Mouse (Mus musculus) hematopoietic stem cell, adult 5-6 weeks (primary cell): ENCODE results near the gene Cers6. TPM values are rescaled to one million over a fixed set of nuclear protein-coding genes. Genes with fewer than 3 reads are reported as not detected.

Experiments used
- ATAC-seq, 2 experiments: fragments of 125-278 bp in 1 of 2; replicated peaks in 1 of 2; 2 replicates each; pipeline ENCODE4 v1.8.0; 2016 to 2017; ENCODE audit warnings: inconsistent platforms in 2 of 2, mild to moderate bottlenecking in 2 of 2, moderate number of reproducible peaks in 2 of 2, low read depth in 1 of 2, moderate TSS enrichment in 1 of 2; ENCODE audit not compliant: low FRiP score in 2 of 2, poor library complexity in 2 of 2, severe bottlenecking in 2 of 2, insufficient read depth in 1 of 2, low TSS enrichment in 1 of 2
- total RNA-seq: library from RNA; stranded (forward); fragments of 172-1452, 232-1000 nt; gene quantifications from 2 replicates; pipeline ENCODE4 v1.2.3, GENCODE M21; 2017

The Cers6 gene
- total RNA-seq, 1 experiment from 2014 or later = 8.7 TPM

GRCm38 (mm10) chr2:68906921-68907320, 45.7 kb downstream of the Cers6 start:
- no peak for ATAC-seq

- ATAC-seq = peak; percentile 88 to 92
Measured at GRCm38 (mm10) chr2:68907721-68908463, 46.7 kb downstream of the Cers6 start.

- ATAC-seq = no peak
Measured at GRCm38 (mm10) chr2:68910727-68911126, 49.5 kb downstream of the Cers6 start.

DNA sequence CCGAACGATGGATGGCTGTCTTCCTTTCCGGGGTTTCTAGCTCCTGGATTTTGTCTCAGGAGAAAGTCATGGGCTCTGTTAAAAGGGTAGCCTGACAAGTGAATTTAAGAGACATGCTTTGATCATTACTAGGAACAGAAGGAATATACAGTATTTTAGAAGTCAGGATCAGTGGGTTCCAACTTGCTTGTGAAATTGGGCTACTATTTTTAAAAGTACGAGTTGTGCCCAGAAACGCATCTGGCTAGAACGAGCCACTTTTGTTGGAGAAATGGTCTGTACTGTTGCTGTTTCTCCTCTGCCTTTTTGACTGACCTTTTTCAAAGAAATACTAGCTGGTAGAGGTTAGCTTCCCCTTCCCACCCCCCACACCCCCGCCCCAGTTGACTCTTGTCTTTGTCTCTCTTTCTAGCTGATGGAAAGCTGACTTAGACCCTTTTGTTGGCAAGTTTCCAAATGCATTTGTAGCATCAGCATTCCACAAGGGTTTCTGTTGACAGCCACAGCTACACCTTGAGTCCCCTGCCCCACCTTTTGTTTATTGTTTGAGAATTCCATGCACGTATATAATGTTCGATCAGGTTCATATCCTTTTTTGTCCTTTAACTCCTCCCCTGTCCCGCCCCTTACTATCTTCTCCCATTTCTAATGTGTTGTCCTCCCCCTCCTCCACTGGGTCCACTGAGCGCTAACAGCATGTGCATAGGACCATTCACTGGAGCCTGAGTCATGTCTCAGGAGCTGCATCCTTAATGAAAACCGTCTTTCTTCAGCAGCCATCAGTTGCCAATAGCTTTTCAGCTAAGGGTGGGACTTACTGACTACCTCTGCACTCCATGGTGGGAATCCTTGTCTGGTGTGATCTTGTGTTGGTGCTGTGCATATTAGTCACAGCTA, 50.6 kb downstream of the Cers6 start:
- no peak for ATAC-seq

- no peak for ATAC-seq
Measured at GRCm38 (mm10) chr2:68915742-68916141, 54.5 kb downstream of the Cers6 start.

- ATAC-seq = peak in 1 of 2 experiments; percentile 42; a peak in 1 of 4 replicates
Measured at GRCm38 (mm10) chr2:68916299-68916698, 55.1 kb downstream of the Cers6 start.

DNA sequence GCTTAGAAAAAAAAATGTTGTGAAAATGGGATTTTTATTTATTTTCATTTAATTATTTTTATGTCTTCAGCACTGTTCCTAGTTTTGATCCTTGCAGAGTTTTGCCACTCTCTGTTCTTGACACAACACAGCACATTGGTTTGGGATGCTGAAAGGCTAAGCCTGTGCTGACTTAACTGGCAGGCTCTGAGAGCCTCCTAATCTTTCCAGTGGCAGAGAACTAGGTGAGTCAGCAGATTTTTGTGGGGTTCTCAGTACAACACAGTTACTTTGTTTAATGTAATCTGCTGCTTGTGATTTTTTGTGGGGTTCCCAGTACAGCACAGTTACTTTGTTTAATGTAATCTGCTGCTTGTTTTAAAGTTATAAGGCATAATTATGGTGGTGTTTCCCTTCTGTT, 55.8 kb downstream of the Cers6 start:
- peak; percentile 39 to 82; a peak in 3 of 4 replicates for ATAC-seq

GRCm38 (mm10) chr2:68917524-68917923, 56.3 kb downstream of the Cers6 start:
- no peak for ATAC-seq

DNA sequence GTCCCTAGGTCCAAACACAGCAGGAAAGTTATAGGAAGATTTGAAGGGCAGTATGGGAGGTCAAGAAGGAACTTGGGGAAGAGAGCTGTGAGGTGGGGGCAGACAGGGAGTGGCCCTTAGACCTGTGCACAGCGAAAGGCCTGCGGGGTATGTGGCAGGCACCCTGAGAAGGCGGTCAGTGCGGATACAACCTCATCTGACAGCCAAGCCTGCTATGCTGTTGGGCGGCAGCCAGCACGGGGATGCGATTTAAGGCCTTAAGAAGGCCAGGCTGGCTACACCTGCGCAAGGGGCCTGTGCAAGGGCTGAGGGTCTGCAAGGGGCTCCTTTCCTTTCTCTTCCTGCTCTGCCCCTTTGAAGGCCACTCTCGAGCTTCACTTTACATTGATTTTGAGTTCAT, 63.1 kb downstream of the Cers6 start:
- no peak for ATAC-seq

GRCm38 (mm10) chr2:68925542-68925941, 64.3 kb downstream of the Cers6 start:
- no peak for ATAC-seq

GRCm38 (mm10) chr2:68926913-68927790, 65.9 kb downstream of the Cers6 start:
- no peak for ATAC-seq

DNA sequence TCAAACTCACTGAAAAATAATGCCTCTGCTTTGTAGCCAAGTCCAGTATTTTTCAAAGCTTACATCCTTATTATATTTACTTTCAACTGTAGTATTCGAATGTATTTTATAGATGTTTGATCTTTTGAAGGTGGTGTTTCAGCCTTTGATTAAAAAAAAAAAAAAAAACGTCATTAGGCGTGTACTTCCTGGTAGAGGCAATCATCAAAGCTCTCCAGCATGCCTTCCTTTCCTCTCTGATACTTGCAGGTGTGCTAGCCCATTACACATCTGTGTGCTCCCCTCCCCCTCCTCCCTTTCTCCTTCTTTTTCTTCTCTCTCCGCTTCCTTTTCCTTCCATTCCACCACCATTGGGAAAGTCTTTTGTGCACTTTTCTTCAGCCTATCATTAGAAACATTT, 71.0 kb downstream of the Cers6 start:
- ATAC-seq = no peak

DNA sequence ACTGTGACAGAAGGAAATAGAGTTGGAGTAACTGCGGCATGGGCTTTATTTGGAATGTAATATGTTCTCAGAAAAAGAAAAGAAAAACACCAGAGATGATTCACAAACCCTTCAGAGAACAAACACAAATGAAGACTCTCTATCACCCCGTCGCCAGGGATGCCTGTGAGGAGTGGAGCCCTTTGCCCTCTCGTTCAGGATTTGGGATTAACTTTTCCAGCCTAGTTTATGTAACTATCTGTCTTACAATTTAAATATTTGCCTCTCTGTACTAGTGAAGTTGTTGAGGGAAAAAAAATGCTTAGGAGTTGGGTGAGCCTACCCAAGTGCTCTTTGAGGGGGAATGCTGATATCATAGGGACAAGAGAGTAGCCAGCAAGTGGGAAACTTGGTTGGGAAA, 71.4 kb downstream of the Cers6 start:
- ATAC-seq = no peak

DNA sequence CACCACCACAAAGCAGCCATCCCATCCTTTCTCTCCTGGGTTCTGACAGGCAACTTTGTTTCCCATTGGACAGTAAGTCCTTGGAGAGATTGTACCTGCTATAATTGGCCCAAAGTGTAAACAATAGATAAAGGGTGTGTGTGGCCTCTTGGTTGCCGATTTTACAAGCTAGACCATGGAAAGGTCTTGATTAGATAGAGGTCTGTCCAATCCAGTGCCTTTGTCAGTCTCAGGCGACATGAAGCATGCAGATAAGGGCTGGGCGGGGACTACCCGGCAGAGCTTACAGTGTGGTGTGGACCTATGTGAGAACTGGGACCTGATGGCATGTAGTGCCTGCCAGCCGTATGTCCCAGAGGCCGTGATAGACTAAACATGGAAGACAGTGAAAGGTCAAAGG, 73.4 kb downstream of the Cers6 start:
- ATAC-seq = no peak

DNA sequence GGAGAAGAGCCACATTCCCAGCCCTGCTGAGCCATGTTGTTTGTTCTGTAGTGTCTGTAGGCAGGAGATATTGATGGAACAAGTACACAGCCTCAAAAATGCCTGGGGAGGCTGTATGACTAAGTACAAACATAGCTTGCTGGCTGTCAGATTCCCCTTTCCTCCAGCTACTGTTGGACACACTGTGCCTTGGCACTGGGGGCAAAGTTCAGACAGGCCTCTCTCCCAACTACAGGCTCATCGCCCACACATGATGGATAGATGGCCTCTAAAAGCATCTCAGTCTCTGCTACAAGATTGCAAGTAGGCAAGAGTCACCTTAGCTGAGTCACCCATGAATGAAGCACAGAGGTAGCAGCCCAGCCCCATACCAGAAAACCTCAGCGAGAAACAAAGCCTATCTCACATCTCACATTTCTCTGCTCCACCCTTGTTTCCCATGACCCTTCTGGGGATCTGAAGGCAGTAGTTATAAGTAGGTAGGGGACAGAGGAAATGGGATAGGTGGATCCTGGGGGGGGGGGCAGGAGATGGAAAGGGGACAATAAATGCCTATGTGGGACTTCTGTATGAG, 74.6 kb downstream of the Cers6 start:
- no peak for ATAC-seq

DNA sequence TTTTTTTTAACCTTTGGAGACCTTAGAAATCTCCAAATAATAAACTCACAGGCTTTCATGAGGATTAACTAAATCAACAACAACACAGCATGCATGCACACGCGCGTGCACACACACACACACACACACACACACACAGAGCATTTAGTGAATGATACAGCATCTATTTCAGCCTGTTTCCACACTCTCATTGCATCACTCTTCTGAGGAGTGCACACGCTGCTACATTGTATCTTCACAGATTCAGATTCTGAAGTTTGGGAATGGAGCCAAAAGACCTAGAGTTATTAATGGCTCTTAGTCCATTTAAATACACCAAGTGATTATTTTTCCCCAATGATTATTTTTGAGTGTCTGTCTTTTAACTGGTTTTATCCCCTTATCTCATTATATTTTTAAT, 75.5 kb downstream of the Cers6 start:
- ATAC-seq = no peak

DNA sequence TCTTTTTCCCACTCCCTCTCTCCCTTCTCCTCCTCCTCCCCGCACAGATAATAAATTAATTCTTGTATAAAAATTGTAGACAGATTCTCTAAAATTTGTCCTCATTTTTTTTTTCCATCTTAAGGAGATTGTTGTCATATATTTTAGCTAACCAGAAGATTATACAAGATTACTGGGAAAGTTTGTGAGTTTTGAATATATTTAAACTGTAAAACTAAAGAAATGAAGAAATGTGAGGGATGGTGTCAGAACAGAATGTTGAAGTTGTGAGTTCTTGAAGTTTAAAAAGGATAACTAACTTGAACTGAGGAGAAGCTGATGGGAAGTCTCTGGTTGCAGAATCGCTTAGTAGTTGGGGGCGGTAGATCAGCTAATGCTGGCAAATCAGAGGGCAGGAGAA, 76.6 kb downstream of the Cers6 start:
- ATAC-seq = no peak
